ENCODE assay signal across 11 mouse cellular contexts in genomic region chr8:95358550-95359411, GRCm38 (mm10). TPM values are rescaled to one million over a fixed set of nuclear protein-coding genes. Genes with fewer than 3 reads are reported as not detected.
DNase-seq lines count a peak whose midpoint lies in the region; ATAC-seq and TF ChIP-seq lines count a peak whose summit lies in the region.
"Had no signal": no experiment of that assay in that cellular context is flagged by ENCODE, and none has a peak within 500 bp of the region (broad histone marks: within the 10 kb centered on the region; RNA-seq: fewer than 3 reads in every experiment).

No protein-coding gene starts in this region.

- intact Hi-C loops in heart, postnatal 25 days (cut with DNase I) = no loop called here
- intact Hi-C loops in left cerebral cortex, postnatal 25 days (cut with DNase I) = no loop called here

- H3K27ac ChIP-seq in midbrain, embryonic 16.5 days (ENCODE audit: low read length) = no peak overlapping the region
- H3K27ac ChIP-seq in midbrain, postnatal 0 days (ENCODE audit: low read depth, low read length) = no peak overlapping the region
- peak overlapping the region; percentile 92 for H3K27ac ChIP-seq in heart, embryonic 15.5 days
- peak overlapping the region; percentile 63; the same call in 1 of the 2 replicates for H3K27ac ChIP-seq in stomach, embryonic 14.5 days (ENCODE audit: low read length)
- H3K27ac ChIP-seq: neural tube, embryonic 12.5 days had no signal

- DNase-seq in heart, adult 11 months = peak; percentile 94
- DNase-seq in heart, postnatal 25 days (ENCODE audit: low spot score) = no peak
- no peak for DNase-seq in midbrain, postnatal 0 days (ENCODE audit: low spot score)
- no peak for DNase-seq in cerebellum, adult 11-12 months
- DNase-seq in left cerebral cortex, postnatal 25 days (ENCODE audit: low spot score in 2 of 2) = no peak
- DNase-seq: kidney, postnatal 4 days had no signal

- no peaks in the 10 kb centered on the region for H3K9me3 ChIP-seq in midbrain, embryonic 16.5 days (replicated peaks; ENCODE audit: control insufficient read depth, low read length, poor library complexity, severe bottlenecking)
- no peaks in the 10 kb centered on the region for H3K9me3 ChIP-seq in midbrain, postnatal 0 days (ENCODE audit: low read length)
- H3K9me3 ChIP-seq in heart, embryonic 15.5 days (replicated peaks) = no peaks in the 10 kb centered on the region
- H3K9me3 ChIP-seq in stomach, embryonic 14.5 days (ENCODE audit: control insufficient read depth, low read depth, low read length) = no peaks in the 10 kb centered on the region; the same call in 1 of the 2 replicates
- H3K9me3 ChIP-seq: neural tube, embryonic 12.5 days had no signal

- no peak for TF ChIP-seq CTCF in midbrain, postnatal 0 days (IDR thresholded peaks at IDR 0.05)

- no peak overlapping the region for H3K4me3 ChIP-seq in midbrain, embryonic 16.5 days (ENCODE audit: low read depth, low read length)
- no peak overlapping the region for H3K4me3 ChIP-seq in midbrain, postnatal 0 days (ENCODE audit: low read depth, low read length)
- H3K4me3 ChIP-seq in heart, embryonic 15.5 days = no peak overlapping the region
- H3K4me3 ChIP-seq in stomach, embryonic 14.5 days (ENCODE audit: low read depth, low read length) = no peak overlapping the region
- H3K4me3 ChIP-seq: neural tube, embryonic 12.5 days had no signal

- no peaks in the 10 kb centered on the region for H3K27me3 ChIP-seq in midbrain, embryonic 16.5 days (ENCODE audit: control insufficient read depth, insufficient read depth, low read depth, low read length)
- no peaks in the 10 kb centered on the region for H3K27me3 ChIP-seq in midbrain, postnatal 0 days (ENCODE audit: insufficient read depth, low read length)
- no peaks in the 10 kb centered on the region for H3K27me3 ChIP-seq in heart, embryonic 15.5 days
- 0 out of 2 replicates have a peak, but pooled peaks cover 1% of the 10 kb centered on the region for H3K27me3 ChIP-seq in stomach, embryonic 14.5 days (ENCODE audit: control insufficient read depth, insufficient read depth, low read length)
- H3K27me3 ChIP-seq: neural tube, embryonic 12.5 days had no signal

- ATAC-seq in midbrain, embryonic 16.5 days = 0 out of 2 replicates have a peak, but pooled peaks have one; percentile 7
- no peak for ATAC-seq in midbrain, postnatal 0 days (ENCODE audit: low FRiP score)
- ATAC-seq in heart, embryonic 15.5 days (replicated peaks; ENCODE audit: insufficient number of reproducible peaks, insufficient read depth, low FRiP score, low read depth) = peak; percentile 40; the same call in 1 of the 2 replicates
- peak; percentile 34 for ATAC-seq in stomach, embryonic 14.5 days (ENCODE audit: insufficient number of reproducible peaks, insufficient read depth, low FRiP score, low read depth)

- H3K4me1 ChIP-seq in midbrain, embryonic 16.5 days (ENCODE audit: control insufficient read depth, insufficient read depth, low read length) = peaks cover 31% of the 10 kb centered on the region
- H3K4me1 ChIP-seq in midbrain, postnatal 0 days (ENCODE audit: insufficient read depth, low read length) = peaks cover 9% of the 10 kb centered on the region
- H3K4me1 ChIP-seq in heart, embryonic 15.5 days (replicated peaks) = peaks cover 93% of the 10 kb centered on the region
- H3K4me1 ChIP-seq in stomach, embryonic 14.5 days (ENCODE audit: control insufficient read depth, insufficient read depth, low read length) = peaks cover 21% of the 10 kb centered on the region

- no peak overlapping the region for H3K4me2 ChIP-seq in midbrain, embryonic 16.5 days (ENCODE audit: low read length)
- no peak overlapping the region for H3K4me2 ChIP-seq in midbrain, postnatal 0 days (ENCODE audit: low read depth, low read length, poor library complexity, severe bottlenecking)
- H3K4me2 ChIP-seq in heart, embryonic 15.5 days = peak overlapping the region; percentile 51
- no peak overlapping the region for H3K4me2 ChIP-seq in stomach, embryonic 14.5 days (replicated peaks; ENCODE audit: low read depth, low read length)
- H3K4me2 ChIP-seq: liver, embryonic 11.5 days; neural tube, embryonic 12.5 days had no signal

- no peaks in the 10 kb centered on the region for H3K36me3 ChIP-seq in midbrain, embryonic 16.5 days (ENCODE audit: control insufficient read depth, insufficient read depth, low read length)
- H3K36me3 ChIP-seq in midbrain, postnatal 0 days (ENCODE audit: insufficient read depth, low read length) = no peaks in the 10 kb centered on the region
- no peaks in the 10 kb centered on the region for H3K36me3 ChIP-seq in heart, embryonic 15.5 days
- no peaks in the 10 kb centered on the region for H3K36me3 ChIP-seq in stomach, embryonic 14.5 days (ENCODE audit: control insufficient read depth, insufficient read depth, low read length)
- H3K36me3 ChIP-seq: neural tube, embryonic 12.5 days had no signal

- 65% methylated on average over 8 of the region's 8 CpGs for whole genome bisulfite sequencing in midbrain, embryonic 16.5 days
- WGBS in midbrain, postnatal 0 days = 57% methylated on average over 7 of the region's 8 CpGs
- WGBS in heart, embryonic 15.5 days = 12% methylated on average over 8 of the region's 8 CpGs
- WGBS in stomach, embryonic 14.5 days = 36% methylated on average over 7 of the region's 8 CpGs

- 0 out of 2 replicates have a peak overlapping the region, but pooled peaks have one; percentile 37 for H3K9ac ChIP-seq in midbrain, embryonic 16.5 days (ENCODE audit: low read depth, low read length)
- no peak overlapping the region for H3K9ac ChIP-seq in midbrain, postnatal 0 days (replicated peaks; ENCODE audit: low read length, poor library complexity, severe bottlenecking)
- H3K9ac ChIP-seq in heart, embryonic 15.5 days = peak overlapping the region; percentile 34; the same call in 1 of the 2 replicates
- H3K9ac ChIP-seq in stomach, embryonic 14.5 days (replicated peaks; ENCODE audit: low read depth, low read length) = 0 out of 2 replicates have a peak overlapping the region, but pooled peaks have one; percentile 3
- H3K9ac ChIP-seq: neural tube, embryonic 12.5 days had no signal

RNA-seq across cellular contexts. Expression of gene Mmp15, which starts 6.7 kb away (rescaled TPM):
- total RNA-seq in heart, postnatal 25 days (2021) = 10 to 100 TPM; 72.4 to 72.5 TPM
- polyA plus RNA-seq in midbrain, embryonic 16.5 days (2015; fragmentation: Nextera tagmentation; extraction: Ambion mirVana) = 14.1 and 14.4 TPM in 2 replicates
- total RNA-seq in midbrain, postnatal 0 days (2014; rRNA removed) = 52.9 and 59.1 TPM in 2 replicates
- 12.9 and 13.7 TPM in 2 replicates for polyA plus RNA-seq in midbrain, postnatal 0 days (2015; fragmentation: Nextera tagmentation; extraction: Ambion mirVana)
- polyA plus RNA-seq in heart, embryonic 15.5 days (2015; fragmentation: Nextera tagmentation; extraction: Ambion mirVana) = 35.2 and 42.8 TPM in 2 replicates
- 21.5 and 22.0 TPM in 2 replicates for polyA plus RNA-seq in stomach, embryonic 14.5 days (2014; fragmentation: Nextera tagmentation; extraction: Ambion mirVana)
- total RNA-seq in left cerebral cortex, postnatal 25 days (2021) = 10 to 100 TPM; 20.9 TPM

RNA-seq across cellular contexts. Expression of gene Usb1, which starts 26.7 kb away (rescaled TPM):
- 10 to 100 TPM; 14.2 to 16.6 TPM for total RNA-seq in heart, postnatal 25 days (2021)
- polyA plus RNA-seq in midbrain, embryonic 16.5 days (2015; fragmentation: Nextera tagmentation; extraction: Ambion mirVana) = 35.5 and 38.2 TPM in 2 replicates
- 65.8 and 87.0 TPM in 2 replicates for total RNA-seq in midbrain, postnatal 0 days (2014; rRNA removed)
- 28.9 and 30.1 TPM in 2 replicates for polyA plus RNA-seq in midbrain, postnatal 0 days (2015; fragmentation: Nextera tagmentation; extraction: Ambion mirVana)
- polyA plus RNA-seq in heart, embryonic 15.5 days (2015; fragmentation: Nextera tagmentation; extraction: Ambion mirVana) = 26.7 and 32.0 TPM in 2 replicates
- polyA plus RNA-seq in stomach, embryonic 14.5 days (2014; fragmentation: Nextera tagmentation; extraction: Ambion mirVana) = 38.0 and 44.2 TPM in 2 replicates
- 10 to 100 TPM; 13.5 to 14.0 TPM for total RNA-seq in left cerebral cortex, postnatal 25 days (2021)

RNA-seq across cellular contexts. Expression of gene Zfp319, which starts 27.0 kb away (rescaled TPM):
- total RNA-seq in heart, postnatal 25 days (2021) = 1 to 10 TPM; 8.5 to 9.9 TPM
- polyA plus RNA-seq in midbrain, embryonic 16.5 days (2015; fragmentation: Nextera tagmentation; extraction: Ambion mirVana) = 16.2 and 17.5 TPM in 2 replicates
- 20.1 and 21.4 TPM in 2 replicates for total RNA-seq in midbrain, postnatal 0 days (2014; rRNA removed)
- polyA plus RNA-seq in midbrain, postnatal 0 days (2015; fragmentation: Nextera tagmentation; extraction: Ambion mirVana) = 11.2 and 11.7 TPM in 2 replicates
- polyA plus RNA-seq in heart, embryonic 15.5 days (2015; fragmentation: Nextera tagmentation; extraction: Ambion mirVana) = 4.9 and 7.3 TPM in 2 replicates
- 7.4 and 8.3 TPM in 2 replicates for polyA plus RNA-seq in stomach, embryonic 14.5 days (2014; fragmentation: Nextera tagmentation; extraction: Ambion mirVana)
- 10 to 100 TPM; 15.0 to 17.5 TPM for total RNA-seq in left cerebral cortex, postnatal 25 days (2021)

RNA-seq across cellular contexts. Expression of gene Tepp, which starts 48.4 kb away (rescaled TPM):
- total RNA-seq in heart, postnatal 25 days (2021) = not detected
- 2.7 and 2.8 TPM in 2 replicates for polyA plus RNA-seq in midbrain, embryonic 16.5 days (2015; fragmentation: Nextera tagmentation; extraction: Ambion mirVana)
- 0.77 and 1.1 TPM in 2 replicates for total RNA-seq in midbrain, postnatal 0 days (2014; rRNA removed)
- 2.5 and 3.7 TPM in 2 replicates for polyA plus RNA-seq in midbrain, postnatal 0 days (2015; fragmentation: Nextera tagmentation; extraction: Ambion mirVana)
- 0.29 TPM in 1 of 2 replicates, not detected in the other for polyA plus RNA-seq in heart, embryonic 15.5 days (2015; fragmentation: Nextera tagmentation; extraction: Ambion mirVana)
- polyA plus RNA-seq in stomach, embryonic 14.5 days (2014; fragmentation: Nextera tagmentation; extraction: Ambion mirVana) = not detected in 2 replicates
- not detected for total RNA-seq in left cerebral cortex, postnatal 25 days (2021)
- polyA plus RNA-seq: liver, embryonic 11.5 days; neural tube, embryonic 12.5 days had no signal

RNA-seq across cellular contexts. Expression of gene Cngb1, which starts 52.4 kb away (rescaled TPM):
- under 1 TPM; 0.75 to 0.86 TPM for total RNA-seq in heart, postnatal 25 days (2021)
- polyA plus RNA-seq in midbrain, embryonic 16.5 days (2015; fragmentation: Nextera tagmentation; extraction: Ambion mirVana) = 0.51 and 0.67 TPM in 2 replicates
- 0.38 and 0.76 TPM in 2 replicates for total RNA-seq in midbrain, postnatal 0 days (2014; rRNA removed)
- 0.54 and 0.79 TPM in 2 replicates for polyA plus RNA-seq in midbrain, postnatal 0 days (2015; fragmentation: Nextera tagmentation; extraction: Ambion mirVana)
- 0.49 and 1.1 TPM in 2 replicates for polyA plus RNA-seq in heart, embryonic 15.5 days (2015; fragmentation: Nextera tagmentation; extraction: Ambion mirVana)
- 0.04 and 0.71 TPM in 2 replicates for polyA plus RNA-seq in stomach, embryonic 14.5 days (2014; fragmentation: Nextera tagmentation; extraction: Ambion mirVana)
- under 1 TPM; 0.48 to 0.53 TPM for total RNA-seq in left cerebral cortex, postnatal 25 days (2021)

Comparison
In these comparisons a context has a peak if more than half of its experiments do, and no peak if none do; other contexts are left out.
1. H3K27ac ChIP-seq: peak in heart, embryonic 15.5 days (single experiment) and stomach, embryonic 14.5 days (single experiment); none in midbrain, embryonic 16.5 days (single experiment) and midbrain, postnatal 0 days (single experiment).